Comparison of ENCODE assay signal across 12 mouse cellular contexts in genomic region chr15:62294786-62295185, GRCm38 (mm10).
DNase-seq lines count a peak whose midpoint lies in the region; ATAC-seq and TF ChIP-seq lines count a peak whose summit lies in the region.
"Had no signal": no experiment of that assay in that cellular context is flagged by ENCODE, and none has a peak within 500 bp of the region (broad histone marks: within the 10 kb centered on the region; RNA-seq: fewer than 3 reads in every experiment).

No protein-coding gene starts in this region.

- H3K4me1 ChIP-seq in forebrain, embryonic 15.5 days: peaks cover 11% of the 10 kb centered on the region
- peaks cover 10% of the 10 kb centered on the region for H3K4me1 ChIP-seq in forebrain, postnatal 0 days (ENCODE audit: insufficient read depth)
- H3K4me1 ChIP-seq in intestine, embryonic 16.5 days (ENCODE audit: control insufficient read depth, insufficient read depth, low read length): peaks cover 13% of the 10 kb centered on the region
- no peaks in the 10 kb centered on the region; the same call in 1 of the 2 replicates for H3K4me1 ChIP-seq in intestine, postnatal 0 days (replicated peaks; ENCODE audit: control insufficient read depth, insufficient read depth, low read length)

- H3K9ac ChIP-seq in forebrain, embryonic 15.5 days (replicated peaks): no peak overlapping the region
- no peak overlapping the region for H3K9ac ChIP-seq in forebrain, postnatal 0 days
- no peak overlapping the region for H3K9ac ChIP-seq in intestine, embryonic 16.5 days (ENCODE audit: low read depth, low read length)
- H3K9ac ChIP-seq in intestine, postnatal 0 days (ENCODE audit: low read depth, low read length): no peak overlapping the region
- H3K9ac ChIP-seq: embryonic facial prominence, embryonic 13.5 days; forebrain, embryonic 12.5 days; hindbrain, embryonic 14.5 days had no signal

- H3K36me3 ChIP-seq in forebrain, embryonic 15.5 days: no peaks in the 10 kb centered on the region
- H3K36me3 ChIP-seq in forebrain, postnatal 0 days (ENCODE audit: insufficient read depth): no peaks in the 10 kb centered on the region
- H3K36me3 ChIP-seq in intestine, embryonic 16.5 days (ENCODE audit: control insufficient read depth, insufficient read depth, low read length): no peaks in the 10 kb centered on the region
- no peaks in the 10 kb centered on the region for H3K36me3 ChIP-seq in intestine, postnatal 0 days (ENCODE audit: control insufficient read depth, insufficient read depth)
- H3K36me3 ChIP-seq: embryonic facial prominence, embryonic 13.5 days; forebrain, embryonic 12.5 days had no signal

- no peak for DNase-seq in forebrain, postnatal 0 days
- peak; percentile 21 for DNase-seq in urinary bladder, postnatal 14 days (ENCODE audit: low spot score)
- DNase-seq in urinary bladder, adult 2 months (ENCODE audit: low spot score): no peak
- no peak for DNase-seq in spleen, postnatal 36 days (ENCODE audit: low spot score in 2 of 2)
- DNase-seq in kidney, adult 18-20 months: no peak

- no peak overlapping the region for H3K4me3 ChIP-seq in forebrain, embryonic 15.5 days
- no peak overlapping the region for H3K4me3 ChIP-seq in forebrain, postnatal 0 days (ENCODE audit: low read depth, low read length)
- H3K4me3 ChIP-seq in intestine, embryonic 16.5 days (ENCODE audit: low read length): no peak overlapping the region
- no peak overlapping the region for H3K4me3 ChIP-seq in intestine, postnatal 0 days (ENCODE audit: low read depth, low read length)
- H3K4me3 ChIP-seq: embryonic facial prominence, embryonic 13.5 days; forebrain, embryonic 12.5 days; megakaryocyte, embryonic 14.5 days had no signal

- no peak for TF ChIP-seq CTCF in forebrain, postnatal 0 days (IDR thresholded peaks at IDR 0.05; ENCODE audit: low read depth)
- TF ChIP-seq CTCF in intestine, postnatal 0 days (IDR thresholded peaks at IDR 0.05; ENCODE audit: low read depth): no peak

- no peak overlapping the region for H3K4me2 ChIP-seq in forebrain, embryonic 15.5 days (replicated peaks)
- H3K4me2 ChIP-seq in forebrain, postnatal 0 days (ENCODE audit: low read depth): no peak overlapping the region
- H3K4me2 ChIP-seq in intestine, embryonic 16.5 days (ENCODE audit: low read depth, low read length): 0 out of 2 replicates have a peak overlapping the region, but pooled peaks have one; percentile 23
- no peak overlapping the region for H3K4me2 ChIP-seq in intestine, postnatal 0 days (replicated peaks; ENCODE audit: low read depth)
- H3K4me2 ChIP-seq: embryonic facial prominence, embryonic 13.5 days; forebrain, embryonic 12.5 days; hindbrain, embryonic 14.5 days had no signal

- WGBS in forebrain, embryonic 15.5 days: 53% methylated on average over 3 of the region's 3 CpGs
- 32% methylated on average over 3 of the region's 3 CpGs for WGBS in forebrain, postnatal 0 days
- 23% methylated on average over 3 of the region's 3 CpGs for WGBS in intestine, embryonic 16.5 days
- WGBS in intestine, postnatal 0 days: 19% methylated on average over 3 of the region's 3 CpGs

- H3K27ac ChIP-seq in forebrain, embryonic 15.5 days (replicated peaks): peak overlapping the region; percentile 40
- H3K27ac ChIP-seq in forebrain, postnatal 0 days (ENCODE audit: low read depth, low read length): no peak overlapping the region
- H3K27ac ChIP-seq in intestine, embryonic 16.5 days (ENCODE audit: low read length): no peak overlapping the region
- no peak overlapping the region for H3K27ac ChIP-seq in intestine, postnatal 0 days (ENCODE audit: low read depth, low read length)
- H3K27ac ChIP-seq: embryonic facial prominence, embryonic 13.5 days; forebrain, embryonic 12.5 days; hindbrain, embryonic 14.5 days had no signal

- no peaks in the 10 kb centered on the region for H3K27me3 ChIP-seq in forebrain, embryonic 15.5 days
- no peaks in the 10 kb centered on the region for H3K27me3 ChIP-seq in forebrain, postnatal 0 days (ENCODE audit: insufficient read depth, low read length)
- H3K27me3 ChIP-seq in intestine, embryonic 16.5 days (replicated peaks; ENCODE audit: control insufficient read depth, insufficient read depth, low read length): no peaks in the 10 kb centered on the region
- H3K27me3 ChIP-seq in intestine, postnatal 0 days (replicated peaks; ENCODE audit: control insufficient read depth, insufficient read depth, low read length): no peaks in the 10 kb centered on the region
- H3K27me3 ChIP-seq: embryonic facial prominence, embryonic 13.5 days; forebrain, embryonic 12.5 days had no signal

- ATAC-seq in forebrain, embryonic 15.5 days (replicated peaks): no peak
- ATAC-seq in forebrain, postnatal 0 days: no peak
- ATAC-seq in intestine, embryonic 16.5 days: no peak
- no peak for ATAC-seq in intestine, postnatal 0 days

- no peaks in the 10 kb centered on the region for H3K9me3 ChIP-seq in forebrain, embryonic 15.5 days
- no peaks in the 10 kb centered on the region for H3K9me3 ChIP-seq in forebrain, postnatal 0 days (ENCODE audit: low read length)
- H3K9me3 ChIP-seq in intestine, embryonic 16.5 days (ENCODE audit: control insufficient read depth, low read length): no peaks in the 10 kb centered on the region
- no peaks in the 10 kb centered on the region for H3K9me3 ChIP-seq in intestine, postnatal 0 days (ENCODE audit: control insufficient read depth)
- H3K9me3 ChIP-seq: embryonic facial prominence, embryonic 13.5 days; forebrain, embryonic 12.5 days; megakaryocyte, embryonic 14.5 days had no signal
